Mouse (Mus musculus) bone marrow, adult 2 months (tissue): Measurements from ENCODE around the gene Amer2.
"Not testable (repeated sequence)": the region's sequence is repeated elsewhere in the genome, so short reads cannot be mapped to it uniquely, and the experiment has no call there.

Experiments used
- CTCF ChIP-seq: fragments of 200-500 bp; IDR thresholded peaks from 2 replicates; pipeline ENCODE4 v1.5.1; 2011; ENCODE audit warnings: low read length, control low read depth; ENCODE audit not compliant: control insufficient read depth, insufficient read depth
- POLR2A ChIP-seq: fragments of 200-500 bp; IDR thresholded peaks from 2 replicates; pipeline ENCODE4 v1.6.1; 2011; ENCODE audit warnings: low read depth, mild to moderate bottlenecking, control low read depth, low read length, borderline replicate concordance; ENCODE audit not compliant: control insufficient read depth

DNA sequence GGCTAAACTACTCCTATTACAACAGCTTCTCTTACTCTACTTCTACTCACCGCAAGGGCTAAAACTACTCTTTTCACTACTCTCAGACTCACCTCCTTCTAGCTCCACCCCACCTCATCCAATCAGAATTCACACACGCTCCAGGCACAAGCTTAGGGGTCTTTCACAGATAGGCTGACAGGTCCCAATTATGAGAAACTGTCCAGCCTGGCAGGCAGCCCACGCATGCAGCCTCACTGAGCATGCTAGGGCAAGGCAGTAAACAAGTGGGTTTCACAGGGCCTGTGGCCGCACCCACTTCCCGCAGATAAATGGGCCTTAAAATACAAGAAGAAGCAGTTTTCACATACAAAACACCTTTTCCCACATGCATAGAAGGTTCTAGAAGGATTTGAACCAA is 33.1 kb upstream of the Amer2 start:
- not testable (repeated sequence) for TF ChIP-seq POLR2A, CTCF
